Mouse (Mus musculus) kidney, postnatal 0 days (tissue): Measurements from ENCODE around the gene Sdc3. TPM values are rescaled to one million over a fixed set of nuclear protein-coding genes. Genes with fewer than 3 reads are reported as not detected.

ENCODE experiments used
- ATAC-seq: fragments of 200-750 bp; cut with Nextera tagmentation; replicated peaks from 2 replicates; pipeline ENCODE4 v1.8.0; 2017; ENCODE audit warnings: low read depth, moderate number of reproducible peaks, moderate TSS enrichment, moderate library complexity; ENCODE audit not compliant: low FRiP score
- DNase-seq: peaks from one replicate; pipeline ENCODE4 v3.0.0-alpha.2; 2016; ENCODE audit warnings: low spot score
- H3K27ac ChIP-seq: fragments of 300-500 bp; sonication (generic); 2 replicates; pipeline ENCODE4 v1.5.1; 2014; ENCODE audit warnings: mild to moderate bottlenecking
- H3K27me3 ChIP-seq: fragments of 300-500 bp; sonication (generic); 2 replicates; pipeline ENCODE4 v1.6.1; 2014; ENCODE audit warnings: low read length, mixed read lengths; ENCODE audit not compliant: insufficient read depth
- H3K36me3 ChIP-seq: fragments of 300-500 bp; sonication (generic); 2 replicates; pipeline ENCODE4 v1.6.1; 2014; ENCODE audit warnings: low read length, mixed read lengths; ENCODE audit not compliant: insufficient read depth
- H3K4me1 ChIP-seq: fragments of 300-500 bp; sonication (generic); replicated peaks from 2 replicates; pipeline ENCODE4 v1.6.1; 2014; ENCODE audit warnings: antibody characterized with exemption, low read length, mixed read lengths; ENCODE audit not compliant: insufficient read depth
- H3K4me2 ChIP-seq: fragments of 300-500 bp; sonication (generic); 2 replicates; pipeline ENCODE4 v1.6.1; 2014; ENCODE audit warnings: mild to moderate bottlenecking, low read length, moderate library complexity, mixed read lengths
- H3K4me3 ChIP-seq: fragments of 300-500 bp; sonication (generic); replicated peaks from 2 replicates; pipeline ENCODE4 v1.5.1; 2014; ENCODE audit warnings: low read depth, low read length
- H3K9ac ChIP-seq: fragments of 300-500 bp; sonication (generic); 2 replicates; pipeline ENCODE4 v1.6.1; 2014; ENCODE audit warnings: low read depth, low read length
- H3K9me3 ChIP-seq: fragments of 300-500 bp; sonication (generic); replicated peaks from 2 replicates; pipeline ENCODE4 v1.6.1; 2016; ENCODE audit warnings: low read length, inconsistent platforms, mixed read lengths
- CTCF ChIP-seq: IDR thresholded peaks from 2 replicates; pipeline ENCODE4 v1.5.1; 2016; ENCODE audit warnings: antibody characterized with exemption, low read depth, mild to moderate bottlenecking, moderate library complexity
- WGBS: fragments of 180-500 bp; shearing (Covaris S2); extraction: QIAGEN DNeasy Blood & Tissue Kit; methylation state at CpG from one replicate; pipeline ENCODE4 v1.1.7; 2014; 5-methylcytosine and 5-hydroxymethylcytosine counted together
- polyA plus RNA-seq: library from polyadenylated mRNA; unstranded; fragments of >200 nt; fragmentation: Nextera tagmentation; extraction: Ambion mirVana; gene quantifications from 2 replicates; pipeline ENCODE4 v1.2.1, GENCODE M21; 2015

The Sdc3 gene
- polyA plus RNA-seq, 1 experiment from 2014 or later, result 16.2 TPM

DNA sequence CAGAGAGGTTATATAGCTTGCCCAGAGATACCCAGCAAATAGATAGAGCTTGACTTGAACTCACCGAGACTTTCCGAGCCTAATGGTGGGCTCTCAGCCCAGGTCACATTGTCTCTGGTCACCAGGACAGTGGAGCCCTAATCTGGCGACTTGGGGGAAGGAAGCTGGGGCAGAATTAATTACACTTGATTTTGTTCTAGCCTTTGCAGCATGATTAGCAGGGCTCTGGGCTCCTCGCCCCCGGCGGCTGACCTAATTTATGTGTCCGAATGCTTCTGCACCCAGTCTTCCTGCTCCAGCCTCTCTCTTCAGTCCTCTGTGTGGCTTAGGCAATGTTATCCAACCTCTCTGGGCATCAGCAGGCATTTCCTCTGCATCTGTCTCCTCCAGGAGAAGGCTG is 19.0 kb downstream of the Sdc3 start:
- no peak for DNase-seq
- WGBS, result 49% methylated on average over 7 of the region's 7 CpGs
- ATAC-seq, result no peak
- Histone ChIP-seq H3K4me2 (no peak overlapping the region), H3K27me3 (no peaks in the 10 kb centered on the region), H3K36me3 (no peaks in the 10 kb centered on the region), H3K4me1 (no peaks in the 10 kb centered on the region), H3K27ac (no peak overlapping the region), H3K9ac (no peak overlapping the region), H3K4me3 (no peak overlapping the region), H3K9me3 (no peaks in the 10 kb centered on the region)
- no peak for TF ChIP-seq CTCF

DNA sequence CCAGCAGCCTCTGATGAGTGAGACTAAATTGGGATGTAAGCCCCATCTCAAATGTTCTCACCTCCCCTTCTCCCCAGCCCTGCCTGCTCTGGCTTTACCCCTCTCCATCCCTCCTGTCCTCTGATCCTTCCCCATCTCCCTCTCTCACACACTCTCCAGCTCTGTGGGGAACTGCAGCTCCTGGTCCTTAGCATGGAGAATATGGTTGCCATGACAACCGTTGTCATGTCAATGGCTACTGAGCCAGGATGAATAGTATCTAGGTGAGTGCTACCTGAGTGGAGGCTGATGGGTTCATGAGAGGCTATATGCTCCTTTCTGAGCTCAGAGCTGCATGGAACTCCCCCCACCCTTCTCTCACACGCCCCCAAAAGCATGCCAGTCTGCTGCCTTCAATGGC is 21.6 kb downstream of the Sdc3 start:
- ATAC-seq (no peak), DNase-seq (no peak)
- Histone ChIP-seq H3K9ac (no peak overlapping the region), H3K27me3 (no peaks in the 10 kb centered on the region), H3K9me3 (no peaks in the 10 kb centered on the region), H3K36me3 (no peaks in the 10 kb centered on the region), H3K4me1 (no peaks in the 10 kb centered on the region), H3K4me3 (no peak overlapping the region), H3K27ac (no peak overlapping the region), H3K4me2 (no peak overlapping the region)
- 51% methylated on average over 2 of the region's 2 CpGs for WGBS
- TF ChIP-seq CTCF, result no peak

DNA sequence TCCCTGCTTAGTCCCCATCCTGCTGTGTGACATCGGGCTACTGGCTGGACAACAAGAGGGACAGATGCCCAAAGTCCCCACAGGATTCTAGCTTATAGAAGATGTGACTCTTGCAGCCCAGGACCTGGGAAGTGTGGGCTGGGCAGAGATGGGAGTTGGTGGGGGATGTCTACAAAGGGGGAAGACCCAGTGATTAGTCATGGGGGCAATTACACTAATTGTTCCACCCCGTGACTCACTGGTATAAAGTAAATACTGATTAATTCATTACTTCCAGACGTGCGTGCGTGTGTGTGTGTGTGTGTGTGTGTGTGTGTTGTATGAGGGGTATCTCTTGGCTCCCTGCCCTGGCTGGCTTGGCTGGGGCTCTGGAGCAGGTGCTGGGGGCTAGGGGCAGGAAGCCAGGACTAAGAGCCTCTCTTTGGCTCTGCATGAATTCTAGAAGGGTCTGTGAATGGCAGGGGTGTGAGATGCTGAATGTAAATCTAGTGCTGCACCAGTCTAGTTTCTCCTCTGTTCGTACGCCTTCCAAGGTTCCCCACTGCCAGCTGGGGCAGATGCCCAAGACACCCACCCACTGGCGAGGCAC is 22.5 kb downstream of the Sdc3 start:
- no peak for TF ChIP-seq CTCF
- H3K36me3 ChIP-seq, result no peaks in the 10 kb centered on the region
- no peak for ATAC-seq
- no peak overlapping the region for H3K9ac ChIP-seq
- 64% methylated on average over 8 of the region's 8 CpGs for WGBS
- no peaks in the 10 kb centered on the region for H3K9me3 ChIP-seq
- no peaks in the 10 kb centered on the region for H3K27me3 ChIP-seq
- no peak overlapping the region for H3K4me2 ChIP-seq
- H3K27ac ChIP-seq, result no peak overlapping the region
- DNase-seq, result no peak
- H3K4me1 ChIP-seq, result no peaks in the 10 kb centered on the region
- H3K4me3 ChIP-seq, result no peak overlapping the region

DNA sequence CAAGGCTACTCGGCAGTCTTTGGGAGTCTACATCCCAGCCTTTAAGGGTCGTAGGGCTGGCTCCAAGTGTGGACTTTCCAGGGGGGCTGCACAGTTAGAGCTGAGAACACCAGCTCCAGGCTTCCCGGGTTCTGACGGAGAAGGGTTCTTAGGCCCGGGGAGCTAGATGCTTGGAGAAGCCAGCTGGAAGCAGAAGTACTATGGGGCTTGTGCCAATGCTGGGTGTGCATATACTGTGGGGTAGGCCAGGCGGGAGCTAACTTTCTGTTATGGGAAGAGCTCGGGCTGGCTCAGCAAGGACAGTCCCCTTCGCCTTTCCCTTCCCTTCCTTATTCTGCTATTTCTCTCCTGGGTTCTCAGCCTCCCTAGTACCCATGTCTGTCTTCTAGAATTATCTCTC is 23.5 kb downstream of the Sdc3 start:
- DNase-seq, result no peak
- WGBS, result 85% methylated on average over 8 of the region's 8 CpGs
- no peak for TF ChIP-seq CTCF
- no peaks in the 10 kb centered on the region for H3K36me3 ChIP-seq
- H3K4me1 ChIP-seq, result no peaks in the 10 kb centered on the region
- H3K9me3 ChIP-seq, result no peaks in the 10 kb centered on the region
- no peak overlapping the region for H3K9ac ChIP-seq
- no peaks in the 10 kb centered on the region for H3K27me3 ChIP-seq
- H3K4me2 ChIP-seq, result no peak overlapping the region
- H3K4me3 ChIP-seq, result no peak overlapping the region
- H3K27ac ChIP-seq, result no peak overlapping the region
- ATAC-seq, result no peak

DNA sequence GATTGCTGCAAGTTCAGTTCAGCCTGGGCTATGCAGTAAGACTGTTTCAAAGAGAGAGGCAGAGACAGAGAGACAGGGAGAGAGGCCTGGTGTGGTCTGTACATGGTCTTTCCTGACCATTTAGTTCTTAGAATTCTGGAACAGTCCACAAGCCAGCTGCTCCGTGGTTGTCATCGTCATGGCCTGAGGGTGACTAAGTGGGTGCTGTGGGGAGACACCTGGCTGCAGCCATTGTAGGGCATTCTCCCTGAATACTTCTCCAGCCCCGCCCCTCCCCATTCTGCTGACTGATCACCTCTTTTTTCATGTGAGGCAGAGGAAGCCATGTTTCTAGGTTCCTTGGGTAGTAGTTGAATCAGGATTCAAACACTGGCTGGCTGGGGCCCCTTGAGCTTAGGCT is 27.5 kb downstream of the Sdc3 start:
- H3K9me3 ChIP-seq, result no peaks in the 10 kb centered on the region
- 0 out of 2 replicates have a peak, but pooled peaks cover 6% of the 10 kb centered on the region for H3K36me3 ChIP-seq
- H3K27ac ChIP-seq, result no peak overlapping the region
- H3K4me3 ChIP-seq, result no peak overlapping the region
- DNase-seq (no peak), ATAC-seq (no peak)
- TF ChIP-seq CTCF, result no peak
- WGBS, result 82% methylated on average over 3 of the region's 3 CpGs
- no peak overlapping the region for H3K9ac ChIP-seq
- H3K4me1 ChIP-seq, result no peaks in the 10 kb centered on the region
- H3K27me3 ChIP-seq, result no peaks in the 10 kb centered on the region
- H3K4me2 ChIP-seq, result no peak overlapping the region

DNA sequence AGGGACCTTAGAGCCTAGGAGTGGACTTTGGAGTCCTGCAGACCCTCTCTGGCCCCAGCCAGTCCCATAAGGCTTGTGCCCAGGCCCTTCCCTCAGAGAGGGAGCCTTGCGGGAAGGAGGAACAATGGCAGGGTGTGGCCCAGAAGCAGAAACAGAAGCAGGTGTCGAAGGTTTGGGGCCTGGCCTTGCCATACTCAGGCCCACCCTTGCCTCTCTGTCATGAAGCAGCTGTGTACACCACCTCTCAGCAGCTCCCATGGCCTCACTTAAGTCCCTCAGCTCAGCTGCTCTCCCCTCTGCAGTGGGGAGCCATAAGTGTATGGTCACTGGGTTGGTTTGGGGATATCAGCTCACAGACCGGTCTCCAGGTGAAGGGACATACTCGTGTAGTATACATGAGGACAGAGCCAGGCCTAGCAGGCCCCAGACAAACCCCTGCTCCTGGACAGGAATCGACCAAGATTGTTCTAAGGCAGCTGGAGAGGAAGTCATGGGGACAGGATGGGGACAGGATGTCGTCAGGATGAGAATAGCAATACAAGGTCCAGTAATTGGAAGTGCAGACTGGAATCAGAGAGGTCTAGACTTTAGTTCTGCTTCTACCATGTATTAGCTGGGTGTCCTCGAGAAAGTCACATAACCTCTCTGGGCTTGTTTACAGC is 28.4 kb downstream of the Sdc3 start:
- Histone ChIP-seq H3K4me3 (no peak overlapping the region), H3K27me3 (no peaks in the 10 kb centered on the region), H3K27ac (no peak overlapping the region), H3K9me3 (no peaks in the 10 kb centered on the region), H3K36me3 (0 out of 2 replicates have a peak, but pooled peaks cover 6% of the 10 kb centered on the region), H3K4me1 (no peaks in the 10 kb centered on the region), H3K4me2 (no peak overlapping the region), H3K9ac (no peak overlapping the region)
- WGBS, result 73% methylated on average over 7 of the region's 7 CpGs
- no peak for TF ChIP-seq CTCF
- ATAC-seq, result no peak
- DNase-seq, result no peak
